Mouse (Mus musculus): ENCODE data around the gene Rnf185.

The Rnf185 gene

GRCm38 (mm10) chr11:3443091-3443490 lies 9.1 kb downstream of the Rnf185 start:
- DNase-seq = no peak

GRCm38 (mm10) chr11:3442677-3443076 lies 9.5 kb downstream of the Rnf185 start:
- no peak for DNase-seq

- peak; percentile 77 for DNase-seq
Observed at GRCm38 (mm10) chr11:3441696-3442443, 10.3 kb downstream of the Rnf185 start.

GRCm38 (mm10) chr11:3437621-3438020 lies 14.5 kb downstream of the Rnf185 start:
- no peak for DNase-seq

- DNase-seq = no peak
Observed at GRCm38 (mm10) chr11:3433809-3434208, 18.4 kb downstream of the Rnf185 start.

GRCm38 (mm10) chr11:3431976-3432603 lies 20.1 kb downstream of the Rnf185 start:
- DNase-seq = peak; percentile 14

- DNase-seq = no peak
Observed at GRCm38 (mm10) chr11:3431515-3431914, 20.6 kb downstream of the Rnf185 start.

GRCm38 (mm10) chr11:3428632-3429031 lies 23.5 kb downstream of the Rnf185 start:
- DNase-seq = no peak

GRCm38 (mm10) chr11:3427697-3428230 lies 24.4 kb downstream of the Rnf185 start:
- DNase-seq = no peak

GRCm38 (mm10) chr11:3422242-3422641 lies 29.9 kb downstream of the Rnf185 start:
- DNase-seq = no peak

- no peak for DNase-seq
Observed at GRCm38 (mm10) chr11:3418741-3419140, 33.4 kb downstream of the Rnf185 start.

GRCm38 (mm10) chr11:3417795-3418194 lies 34.4 kb downstream of the Rnf185 start:
- DNase-seq = no peak

GRCm38 (mm10) chr11:3416399-3416798 lies 35.8 kb downstream of the Rnf185 start:
- no peak for DNase-seq

- DNase-seq = no peak
Observed at GRCm38 (mm10) chr11:3412111-3412510, 40.1 kb downstream of the Rnf185 start.

- DNase-seq = peak; percentile 92
Observed at GRCm38 (mm10) chr11:3408997-3409732, 43.0 kb downstream of the Rnf185 start, which contains the start of gene Limk2. Gene Limk2 (minus strand): TSS chr11:3409189.

GRCm38 (mm10) chr11:3408131-3408996 lies 43.8 kb downstream of the Rnf185 start:
- DNase-seq = no peak

GRCm38 (mm10) chr11:3404287-3405047 lies 47.7 kb downstream of the Rnf185 start:
- DNase-seq = no peak

GRCm38 (mm10) chr11:3403024-3403423 lies 49.1 kb downstream of the Rnf185 start:
- no peak for DNase-seq

GRCm38 (mm10) chr11:3398318-3398717 lies 53.8 kb downstream of the Rnf185 start:
- DNase-seq = no peak

GRCm38 (mm10) chr11:3396562-3396961 lies 55.6 kb downstream of the Rnf185 start:
- no peak for DNase-seq

- no peak for DNase-seq
Observed at GRCm38 (mm10) chr11:3396091-3396490, 56.1 kb downstream of the Rnf185 start.

- no peak for DNase-seq
Observed at GRCm38 (mm10) chr11:3394520-3394919, 57.6 kb downstream of the Rnf185 start.

Measured in cerebellum, adult 9-11 months (tissue).